Mouse (Mus musculus): Measurements from ENCODE around the gene Fem1b.
A peak's percentile ranks its signal among the peaks of the same experiment; 100 is the strongest.

GRCm38 (mm10) chr9:62828662-62829086 lies 16.9 kb upstream of the Fem1b start:
- peak; percentile 78 for TF ChIP-seq CTCF (IDR thresholded peaks at IDR 0.05; ENCODE audit: extremely low read depth, insufficient read length, insufficient replicate concordance, low read depth, low read length)
- no peak for TF ChIP-seq POLR2A (IDR thresholded peaks at IDR 0.05; ENCODE audit: low read depth, low read length)
